ENCODE assay signal across 25 mouse cellular contexts in the genomic region with DNA sequence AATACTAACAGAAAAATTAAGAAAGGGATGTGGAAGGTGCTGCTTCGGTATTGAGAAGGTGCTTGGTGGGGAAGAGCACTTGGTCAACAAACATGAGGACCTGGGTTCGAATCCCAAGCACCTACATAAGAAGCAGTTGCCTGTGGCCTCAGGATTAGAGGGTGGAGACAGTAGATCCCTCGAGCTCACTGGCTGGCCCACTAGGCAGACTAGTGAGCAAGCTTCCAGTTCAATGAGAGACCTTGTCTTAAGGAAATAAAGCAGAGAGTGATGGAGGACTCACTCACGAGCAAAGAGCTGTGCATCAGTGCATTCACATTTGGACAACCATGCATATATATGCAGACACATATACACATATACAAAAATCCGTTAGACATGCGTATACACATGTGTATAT.
"Had no signal": no experiment of that assay in that cellular context is flagged by ENCODE, and none has a peak within 500 bp of the region (broad histone marks: within the 10 kb centered on the region; RNA-seq: fewer than 3 reads in every experiment).

No protein-coding gene starts in this region.

- H3K9me3 ChIP-seq: heart, embryonic 10.5 days; heart, embryonic 12.5 days; hindbrain, embryonic 12.5 days; intestine, embryonic 15.5 days; limb, embryonic 13.5 days; limb, embryonic 15.5 days had no signal

- H3K4me2 ChIP-seq: heart, embryonic 12.5 days; hindbrain, embryonic 12.5 days; hindbrain, embryonic 14.5 days; intestine, embryonic 15.5 days; limb, embryonic 13.5 days; limb, embryonic 15.5 days; liver, embryonic 11.5 days had no signal

- H3K4me1 ChIP-seq: heart, embryonic 12.5 days had no signal

- ATAC-seq: hindbrain, embryonic 16.5 days; inflammation-experienced regulatory T-cells, adult 6 months; intestine, embryonic 15.5 days; intestine, postnatal 0 days had no signal

- DNase-seq: gastrocnemius, adult 2 months; gastrocnemius, postnatal 10 days; gastrocnemius, postnatal 25 days; heart, adult 18-20 months; heart, postnatal 10 days; heart, postnatal 4 days; kidney, adult 18-20 months; kidney, adult 8-10 months; kidney, postnatal 10 days; kidney, postnatal 25 days; layer of hippocampus, adult 9-11 months; layer of hippocampus, postnatal 36 days; left cerebral cortex, postnatal 4 days had no signal

- H3K4me3 ChIP-seq: gastrocnemius, adult 2 months; heart, embryonic 10.5 days; heart, embryonic 12.5 days; hindbrain, embryonic 10.5 days; hindbrain, embryonic 12.5 days; intestine, embryonic 15.5 days; limb, embryonic 13.5 days; limb, embryonic 15.5 days had no signal

- H3K27ac ChIP-seq: gastrocnemius, adult 2 months; heart, embryonic 10.5 days; hindbrain, embryonic 10.5 days; hindbrain, embryonic 12.5 days; hindbrain, embryonic 14.5 days; intestine, embryonic 15.5 days; limb, embryonic 13.5 days; limb, embryonic 15.5 days had no signal

- H3K27me3 ChIP-seq: heart, embryonic 12.5 days; hindbrain, embryonic 12.5 days; intestine, embryonic 15.5 days; limb, embryonic 13.5 days; limb, embryonic 15.5 days had no signal

- H3K9ac ChIP-seq: heart, embryonic 12.5 days; hindbrain, embryonic 12.5 days; hindbrain, embryonic 14.5 days; intestine, embryonic 15.5 days; limb, embryonic 13.5 days; limb, embryonic 15.5 days had no signal
